Mouse (Mus musculus) c-Kit-positive CD71-positive TER-119-positive erythroid progenitor cells, embryonic 14.5 days (primary cell): ENCODE measurements around the gene Sult6b2.

Source experiments
- DNase-seq: peaks from one replicate; pipeline ENCODE4 v3.0.0-alpha.2; 2013; ENCODE audit warnings: low spot score

Sult6b2 gene

GRCm38 (mm10) chr6:142804402-142804801 is at the start of gene Sult6b2:
Gene Sult6b2, minus strand, starts transcription at chr6:142804502.
- no peak for DNase-seq

GRCm38 (mm10) chr6:142852419-142853377 is 48.4 kb upstream of the Sult6b2 start:
- DNase-seq: no peak

GRCm38 (mm10) chr6:142850436-142850835 is 46.1 kb upstream of the Sult6b2 start:
- DNase-seq: no peak

GRCm38 (mm10) chr6:142849326-142849725 is 45.0 kb upstream of the Sult6b2 start:
- no peak for DNase-seq

DNA sequence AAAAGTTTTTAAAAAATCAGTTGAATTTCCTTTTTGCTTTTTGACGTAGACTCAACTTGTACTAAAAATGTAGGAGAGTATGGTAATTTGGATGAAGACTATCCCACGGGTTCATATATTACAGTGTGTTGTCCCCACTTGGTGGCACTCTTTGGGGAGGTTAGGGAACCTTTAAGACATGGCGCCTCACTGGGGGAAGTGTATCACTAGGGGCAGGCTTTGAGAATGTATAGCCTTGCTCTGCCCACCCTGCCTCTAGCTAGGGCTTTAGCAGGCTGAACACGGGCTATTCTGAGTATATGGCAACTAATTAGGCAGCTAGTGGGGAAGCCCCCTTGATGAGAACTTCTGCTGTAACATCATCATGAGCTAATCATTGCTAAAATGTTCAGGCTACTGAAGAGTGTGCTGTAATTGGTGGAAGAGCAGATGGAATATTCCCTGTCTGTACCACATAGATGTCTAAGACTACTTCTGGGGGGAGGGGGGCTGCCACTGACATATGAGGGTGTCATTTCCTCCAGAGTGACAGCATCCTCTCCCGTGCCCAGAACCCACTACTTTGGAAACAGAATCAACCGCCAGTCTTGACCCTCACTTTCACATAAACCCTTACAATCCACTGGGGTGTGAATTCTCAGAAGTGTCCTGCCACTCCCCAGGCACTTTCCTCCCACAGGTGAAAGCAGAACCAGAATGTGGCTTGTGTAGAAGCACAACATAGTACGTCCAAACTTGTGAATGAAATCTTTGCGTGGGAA is 43.8 kb upstream of the Sult6b2 start:
- DNase-seq: no peak

GRCm38 (mm10) chr6:142846855-142847254 is 42.6 kb upstream of the Sult6b2 start:
- DNase-seq: no peak

DNA sequence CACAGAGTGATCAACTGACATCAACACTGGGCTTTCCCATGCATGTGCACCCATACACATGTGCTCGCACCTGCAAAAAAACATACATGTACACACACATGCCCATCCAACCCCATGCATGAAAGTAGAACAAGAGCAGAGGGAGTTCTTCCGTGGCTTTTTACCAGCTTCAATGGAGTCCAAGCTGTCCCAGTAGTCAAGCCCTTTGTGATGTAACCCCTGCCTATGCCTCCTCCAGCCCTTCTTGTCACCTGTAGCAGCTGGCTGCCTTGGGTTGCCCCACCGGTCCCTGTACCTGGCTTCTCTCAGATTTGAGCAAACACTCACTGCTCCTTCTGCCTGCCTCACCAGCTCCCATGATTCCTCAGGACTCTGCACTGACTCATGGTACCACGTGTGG is 40.8 kb upstream of the Sult6b2 start:
- no peak for DNase-seq

DNA sequence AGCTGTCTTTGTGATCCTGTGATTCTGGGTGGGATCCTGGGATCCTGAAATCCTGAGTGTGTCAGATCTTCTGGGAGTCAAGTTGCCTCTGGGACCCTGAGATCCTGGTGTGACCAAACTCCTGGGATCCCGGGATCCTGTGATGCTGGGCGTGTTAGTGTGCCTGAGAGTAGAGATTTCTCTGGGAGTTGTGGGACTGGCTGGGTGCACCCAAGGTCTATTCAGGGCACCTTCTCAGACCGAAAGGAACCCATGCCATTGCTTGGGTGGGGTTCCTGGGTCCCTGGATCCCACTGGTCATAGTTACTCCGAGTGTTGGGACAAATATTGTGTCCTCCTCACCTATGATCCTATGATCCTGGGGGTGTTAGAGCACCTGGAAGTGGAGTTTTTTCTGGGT is 39.8 kb upstream of the Sult6b2 start:
- no peak for DNase-seq

GRCm38 (mm10) chr6:142838501-142838900 is 34.2 kb upstream of the Sult6b2 start:
- no peak for DNase-seq

GRCm38 (mm10) chr6:142837326-142837725 is 33.0 kb upstream of the Sult6b2 start:
- DNase-seq: no peak

- DNase-seq: no peak
Observed at GRCm38 (mm10) chr6:142835726-142836125, 31.4 kb upstream of the Sult6b2 start.

DNA sequence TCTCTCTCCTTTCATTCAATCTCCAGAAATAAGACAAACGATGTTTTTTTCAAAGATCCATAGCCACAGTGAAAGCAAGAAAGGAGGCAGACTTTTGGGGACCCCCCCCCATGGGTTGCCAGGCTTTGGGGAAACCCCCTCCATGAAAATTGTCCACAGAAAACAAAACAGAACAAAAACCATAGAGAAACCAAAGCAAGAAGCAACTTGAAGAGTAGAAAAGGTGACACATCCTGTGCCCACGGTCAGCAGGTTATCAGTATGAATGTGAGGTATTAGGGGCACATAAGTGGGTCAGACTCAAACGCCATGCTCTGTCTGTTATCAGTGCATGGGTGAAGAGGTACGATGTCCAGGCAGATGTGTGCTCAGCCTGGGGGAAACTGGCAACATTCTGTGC is 30.6 kb upstream of the Sult6b2 start:
- no peak for DNase-seq

DNA sequence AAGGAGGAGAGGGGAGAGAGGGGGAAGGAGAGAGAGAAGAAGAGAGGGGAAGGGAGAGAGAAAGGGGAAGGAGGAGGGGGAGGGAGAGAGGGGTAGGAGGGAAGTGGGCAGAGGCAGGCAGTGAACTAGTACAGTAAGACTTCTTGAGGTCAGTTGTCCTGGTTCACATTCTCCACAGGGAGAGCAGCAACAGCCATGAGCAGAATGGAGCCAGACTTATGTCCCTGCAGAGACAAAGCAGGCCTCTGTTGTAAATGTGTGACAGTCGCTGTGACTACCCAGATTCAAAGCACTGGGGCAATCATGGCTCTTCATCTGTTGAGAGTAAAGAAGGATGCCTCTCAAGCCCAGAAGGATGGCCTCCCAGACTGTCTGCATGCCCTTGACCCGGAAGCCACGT is 27.4 kb upstream of the Sult6b2 start:
- no peak for DNase-seq

- peak; percentile 22 for DNase-seq
Observed at GRCm38 (mm10) chr6:142831243-142831642, 26.9 kb upstream of the Sult6b2 start.

DNA sequence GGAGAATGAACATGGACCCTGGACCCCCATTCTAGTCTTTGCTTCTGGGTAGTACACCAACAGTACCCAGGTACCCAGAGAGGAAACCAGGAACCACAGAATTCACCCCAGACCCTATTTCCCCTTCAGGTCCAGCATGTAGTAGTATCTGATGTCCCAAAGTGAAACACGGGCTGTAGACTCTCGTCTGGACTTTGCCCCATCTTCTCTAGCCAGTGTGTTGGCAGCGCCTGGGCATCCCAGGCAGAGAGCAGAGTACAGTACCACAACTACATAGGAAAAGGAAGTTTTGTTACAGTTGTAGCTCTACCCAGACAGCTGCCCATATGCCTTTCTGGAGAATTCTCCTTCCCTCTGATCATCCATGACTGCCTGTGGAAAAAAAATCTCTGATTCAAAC is 25.9 kb upstream of the Sult6b2 start:
- no peak for DNase-seq

GRCm38 (mm10) chr6:142825449-142825848 is 21.1 kb upstream of the Sult6b2 start:
- no peak for DNase-seq

DNA sequence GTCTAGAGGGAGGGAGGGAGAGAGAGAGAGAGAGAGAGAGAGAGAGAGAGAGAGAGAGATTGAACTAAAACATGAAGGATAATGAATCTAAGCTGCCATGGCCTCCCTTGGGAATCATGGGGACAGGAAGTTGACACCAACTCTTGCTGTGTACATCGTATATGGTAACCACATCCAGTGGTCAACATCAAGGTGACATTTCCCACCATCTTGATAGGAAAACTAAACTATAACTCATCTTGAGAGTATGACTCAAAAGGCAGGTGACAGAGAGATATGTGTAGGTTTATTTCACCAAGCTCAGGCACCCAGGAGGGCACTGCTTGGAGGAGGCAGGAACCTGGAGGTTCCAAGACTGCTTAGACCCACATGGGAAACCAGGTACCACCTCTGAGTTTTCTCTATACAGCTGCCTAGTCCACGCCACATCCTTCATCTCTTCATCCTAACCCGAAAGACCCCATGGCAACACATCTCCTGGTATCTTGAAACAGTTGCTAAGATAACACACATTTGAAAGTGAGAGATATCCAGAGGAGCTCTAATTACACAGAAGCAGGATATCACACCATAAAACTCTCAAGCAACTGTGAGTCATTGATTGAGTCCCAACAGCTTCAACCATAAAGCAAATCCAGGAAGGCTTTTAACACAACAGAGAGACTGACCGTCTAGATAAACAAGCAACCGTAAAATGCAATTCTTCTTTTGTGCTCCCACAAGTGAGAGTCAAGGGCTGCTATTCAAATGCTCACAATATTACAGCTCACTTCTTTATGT is 18.9 kb upstream of the Sult6b2 start:
- DNase-seq: no peak

- DNase-seq: no peak
Observed at GRCm38 (mm10) chr6:142818306-142818705, 14.0 kb upstream of the Sult6b2 start.

- no peak for DNase-seq
Observed at GRCm38 (mm10) chr6:142815513-142815912, 11.2 kb upstream of the Sult6b2 start.

- DNase-seq: peak; percentile 72
Observed at GRCm38 (mm10) chr6:142814495-142814921, 10.2 kb upstream of the Sult6b2 start.

DNA sequence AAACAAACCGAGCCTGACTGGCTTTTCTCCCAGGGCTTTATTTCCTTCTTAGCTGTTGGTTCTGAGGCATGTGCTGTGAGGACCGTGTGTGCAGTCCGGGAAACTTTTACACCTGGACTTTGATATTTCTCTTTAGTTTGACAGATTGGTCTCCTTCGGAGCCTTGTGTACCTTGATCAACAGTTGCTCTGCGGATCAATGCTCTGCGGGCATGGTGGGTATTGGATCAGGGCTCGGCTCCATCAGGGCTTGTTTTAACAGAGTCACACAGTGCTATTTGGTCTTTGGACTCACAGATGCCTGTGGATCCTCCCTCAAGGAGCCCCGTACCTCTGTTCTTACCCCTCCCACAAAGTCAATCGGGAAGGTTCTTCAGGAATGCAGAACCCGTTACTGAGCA is 9.7 kb upstream of the Sult6b2 start:
- DNase-seq: no peak

DNA sequence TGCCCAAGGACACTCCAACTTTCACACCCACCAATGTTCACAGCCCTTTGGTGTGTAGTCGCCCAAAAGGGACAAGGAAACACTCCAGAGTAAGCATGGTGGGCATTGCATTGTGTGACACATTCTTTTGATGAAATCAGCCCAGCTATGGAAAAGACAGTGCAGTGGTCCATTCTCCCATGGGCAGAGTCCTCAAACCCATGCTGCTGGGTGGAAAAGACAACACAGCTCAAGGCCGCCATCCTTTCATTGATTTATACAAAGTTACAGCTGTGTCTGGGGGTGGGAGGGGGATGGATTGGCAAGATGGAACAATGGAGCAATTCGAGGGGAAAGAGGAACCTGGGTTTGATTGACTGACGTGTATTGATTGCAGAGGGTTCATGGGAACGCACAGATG is 8.7 kb upstream of the Sult6b2 start:
- no peak for DNase-seq
